Mouse (Mus musculus): ENCODE results near the gene Hoxa2. TPM values are rescaled to one million over a fixed set of nuclear protein-coding genes. Genes with fewer than 3 reads are reported as not detected.

Hoxa2 gene
- total and polyA plus RNA-seq, 3 experiments, result 0.26 TPM; not detected in 2

DNA sequence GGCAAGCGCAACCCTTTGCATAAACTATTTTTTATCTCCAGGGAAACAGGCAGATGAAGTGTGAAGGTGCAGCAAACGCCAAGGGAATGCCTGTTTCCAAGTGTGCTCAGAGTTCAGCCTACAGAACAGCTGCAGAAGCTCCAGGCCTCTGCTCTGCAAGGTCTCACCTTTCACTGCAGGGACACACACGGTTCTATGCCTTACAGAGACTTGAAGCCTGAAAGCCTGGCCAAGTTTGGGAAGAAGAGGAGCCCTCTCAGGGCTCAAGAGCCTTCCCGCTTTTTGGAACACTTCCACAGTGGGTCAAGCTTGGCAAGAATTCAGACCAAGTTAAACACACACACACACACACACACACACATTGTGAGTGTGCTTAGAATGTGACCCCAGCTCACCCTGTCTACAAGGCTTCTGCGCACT lies 24.6 kb upstream of the Hoxa2 start:
- no peaks in the 10 kb centered on the region for H3K27me3 ChIP-seq (replicated peaks)

DNA sequence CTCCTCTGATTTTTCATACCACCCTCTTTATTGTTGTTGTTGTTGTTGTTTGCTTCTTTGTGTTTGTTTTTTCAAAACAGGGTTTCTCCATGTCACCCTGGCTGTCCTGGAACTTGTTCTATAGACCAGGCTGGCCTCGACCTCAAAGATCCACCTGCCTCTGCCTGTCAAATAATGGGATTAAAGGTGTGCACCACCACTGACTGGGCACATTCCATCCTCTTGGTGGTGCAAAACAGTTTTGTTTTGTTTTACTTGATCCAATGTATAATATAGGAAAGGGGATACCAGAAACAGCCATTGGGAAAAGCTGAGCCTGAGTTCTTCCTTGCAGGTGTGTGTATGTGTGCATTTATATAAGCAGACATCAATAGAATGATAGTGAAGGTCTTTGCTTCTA lies 21.9 kb upstream of the Hoxa2 start:
- no peak for TF ChIP-seq POLR2AphosphoS2 (IDR thresholded peaks at IDR 0.05; ENCODE audit: low read depth, low read length)
- TF ChIP-seq CHD2 (IDR thresholded peaks at IDR 0.05; ENCODE audit: low read length), result no peak
- TF ChIP-seq ZMIZ1 (IDR thresholded peaks at IDR 0.05; ENCODE audit: low read depth, low read length), result no peak
- no peak for TF ChIP-seq USF2 (conservative IDR thresholded peaks at IDR 0.05; ENCODE audit: low read depth, low read length)
- no peak for TF ChIP-seq TBP (conservative IDR thresholded peaks at IDR 0.05; ENCODE audit: low read depth, low read length)
- no peak for TF ChIP-seq MYC (IDR thresholded peaks at IDR 0.05; ENCODE audit: low read depth, low read length)
- TF ChIP-seq RCOR1 (conservative IDR thresholded peaks at IDR 0.05; ENCODE audit: low read depth, low read length), result no peak
- no peak for TF ChIP-seq ZNF384 (IDR thresholded peaks at IDR 0.05; ENCODE audit: low read depth, low read length)
- TF ChIP-seq PAX5 (IDR thresholded peaks at IDR 0.05; ENCODE audit: low read length), result no peak
- TF ChIP-seq NRF1 (IDR thresholded peaks at IDR 0.05; ENCODE audit: low read depth, low read length), result no peak
- TF ChIP-seq IRF4 (IDR thresholded peaks at IDR 0.05; ENCODE audit: low read depth, low read length), result no peak
- no peak for TF ChIP-seq RAD21 (IDR thresholded peaks at IDR 0.05; ENCODE audit: low read depth, low read length)
- no peak for TF ChIP-seq KAT2A (IDR thresholded peaks at IDR 0.05; ENCODE audit: insufficient replicate concordance, low read length)
- no peak for TF ChIP-seq EP300 (IDR thresholded peaks at IDR 0.05; ENCODE audit: low read length)
- no peak for TF ChIP-seq SMC3 (IDR thresholded peaks at IDR 0.05; ENCODE audit: low read depth, low read length)
- no peak for TF ChIP-seq MAX (IDR thresholded peaks at IDR 0.05; ENCODE audit: low read length)
- Histone ChIP-seq H3K4me3 (replicated peaks in 1 of 3; ENCODE audit: low read depth in 2 of 3, low read length in 2 of 3, poor library complexity in 1 of 3) (no peak overlapping the region), H3K9me3 (replicated peaks; ENCODE audit: low read length) (no peaks in the 10 kb centered on the region), H3K27ac (ENCODE audit: insufficient read depth, low read depth) (no peak overlapping the region), H3K79me2 (replicated peaks; ENCODE audit: control insufficient read depth, extremely low read depth, insufficient read depth, poor library complexity, severe bottlenecking) (no peaks in the 10 kb centered on the region), H3K27me3 (replicated peaks) (no peaks in the 10 kb centered on the region), H3K4me2 (ENCODE audit: insufficient read depth, low read depth, poor library complexity, severe bottlenecking) (no peak overlapping the region), H3K9ac (ENCODE audit: insufficient read depth, low read depth) (no peak overlapping the region), H3K36me3 (replicated peaks in 1 of 2; ENCODE audit: control insufficient read depth in 1 of 2, insufficient read depth in 1 of 2, low read length in 1 of 2) (peaks cover 0 to 2% of the 10 kb centered on the region in 2 experiments), H3K4me1 (ENCODE audit: control insufficient read depth in 1 of 2, insufficient read depth in 2 of 2) (no peaks in the 10 kb centered on the region)
- no peak for DNase-seq (ENCODE audit: extremely low read depth)
- dilution Hi-C loops (cut with MboI; ENCODE audit: extremely low pct_ligation_motif_present, extremely low pct_unique_long_range_greater_than_20kb, low sequenced_read_pairs), result no loop called here
- in situ Hi-C loops (cut with MboI; ENCODE audit: low pct_ligation_motif_present, low pct_unique_long_range_greater_than_20kb, low sequenced_read_pairs), result no loop called here

More for the DNA sequence above, 24.6 kb upstream of the Hoxa2 start:
- no peak overlapping the region for H3K4me3 ChIP-seq (replicated peaks in 1 of 3; ENCODE audit: low read depth in 2 of 3, low read length in 2 of 3, poor library complexity in 1 of 3)
- TF ChIP-seq NRF1 (IDR thresholded peaks at IDR 0.05; ENCODE audit: low read depth, low read length) (no peak), TBP (conservative IDR thresholded peaks at IDR 0.05; ENCODE audit: low read depth, low read length) (no peak), MAX (IDR thresholded peaks at IDR 0.05; ENCODE audit: low read length) (no peak), POLR2AphosphoS2 (IDR thresholded peaks at IDR 0.05; ENCODE audit: low read depth, low read length) (no peak), ZNF384 (IDR thresholded peaks at IDR 0.05; ENCODE audit: low read depth, low read length) (no peak)
- dilution Hi-C loops (cut with MboI; ENCODE audit: extremely low pct_ligation_motif_present, extremely low pct_unique_long_range_greater_than_20kb, low sequenced_read_pairs), result no loop called here
- no peak overlapping the region for H3K9ac ChIP-seq (ENCODE audit: insufficient read depth, low read depth)
- H3K27ac ChIP-seq (ENCODE audit: insufficient read depth, low read depth), result no peak overlapping the region
- no peak for DNase-seq (ENCODE audit: extremely low read depth)
- H3K36me3 ChIP-seq (replicated peaks in 1 of 2; ENCODE audit: control insufficient read depth in 1 of 2, insufficient read depth in 1 of 2, low read length in 1 of 2), result peaks cover 0 to 2% of the 10 kb centered on the region in 2 experiments
- peaks cover 5% of the 10 kb centered on the region for H3K9me3 ChIP-seq (replicated peaks; ENCODE audit: low read length)
- H3K79me2 ChIP-seq (replicated peaks; ENCODE audit: control insufficient read depth, extremely low read depth, insufficient read depth, poor library complexity, severe bottlenecking), result no peaks in the 10 kb centered on the region
- H3K4me2 ChIP-seq (ENCODE audit: insufficient read depth, low read depth, poor library complexity, severe bottlenecking), result no peak overlapping the region
- in situ Hi-C loops (cut with MboI; ENCODE audit: low pct_ligation_motif_present, low pct_unique_long_range_greater_than_20kb, low sequenced_read_pairs), result no loop called here
- H3K4me1 ChIP-seq (ENCODE audit: control insufficient read depth in 1 of 2, insufficient read depth in 2 of 2), result peaks cover 0 to 13% of the 10 kb centered on the region in 2 experiments; a peak in 2 of 4 replicates
